Mouse (Mus musculus) ES-Bruce4 (cell line): Measurements from ENCODE around the gene Nfrkb.

Source experiments
- CTCF ChIP-seq: IDR thresholded peaks from one replicate; pipeline ENCODE4 v1.8.1; 2011; ENCODE audit warnings: low read depth, low read length
- EP300 ChIP-seq: IDR thresholded peaks from 2 replicates; pipeline ENCODE4 v1.6.1; 2011; ENCODE audit warnings: low read depth, low read length; ENCODE audit not compliant: insufficient read depth
- POLR2A ChIP-seq: IDR thresholded peaks from one replicate; pipeline ENCODE4 v1.8.1; 2011; ENCODE audit warnings: low read length; ENCODE audit not compliant: insufficient read depth

GRCm38 (mm10) chr9:31371740-31372139, 14.3 kb upstream of the Nfrkb start:
- TF ChIP-seq POLR2A, result no peak
- TF ChIP-seq EP300, result no peak
- TF ChIP-seq CTCF, result no peak
